Mouse (Mus musculus) splenic B cell, adult 2 months (primary cell): ENCODE measurements around the gene Ldlrad3.

Experiments used
- DNase-seq: peaks from one replicate; pipeline ENCODE4 v3.0.0-alpha.2; 2011; ENCODE audit warnings: low read depth, low spot score
- H3K27me3 ChIP-seq: 2 replicates; pipeline ENCODE4 v1.6.1; 2012; ENCODE audit warnings: mild to moderate bottlenecking, low read length, moderate library complexity, mixed read lengths; ENCODE audit not compliant: control insufficient read depth, poor library complexity, insufficient read depth, severe bottlenecking
- H3K36me3 ChIP-seq: 2 replicates; pipeline ENCODE4 v1.6.1; 2012; ENCODE audit warnings: mild to moderate bottlenecking, low read length, moderate library complexity, mixed read lengths; ENCODE audit not compliant: control insufficient read depth, poor library complexity, insufficient read depth, severe bottlenecking

Ldlrad3 gene

GRCm38 (mm10) chr2:102040456-102040855 is 145.7 kb downstream of the Ldlrad3 start:
- no peaks in the 10 kb centered on the region for H3K27me3 ChIP-seq
- DNase-seq, result no peak
- no peaks in the 10 kb centered on the region for H3K36me3 ChIP-seq

- H3K36me3 ChIP-seq, result no peaks in the 10 kb centered on the region
- DNase-seq, result no peak
- H3K27me3 ChIP-seq, result no peaks in the 10 kb centered on the region
Observed at GRCm38 (mm10) chr2:102040011-102040410, 146.2 kb downstream of the Ldlrad3 start.

GRCm38 (mm10) chr2:102038895-102039667 is 147.1 kb downstream of the Ldlrad3 start:
- Histone ChIP-seq H3K36me3 (no peaks in the 10 kb centered on the region), H3K27me3 (no peaks in the 10 kb centered on the region)
- DNase-seq, result peak; percentile 77

- no peaks in the 10 kb centered on the region for H3K27me3 ChIP-seq
- DNase-seq, result no peak
- no peaks in the 10 kb centered on the region for H3K36me3 ChIP-seq
Observed at GRCm38 (mm10) chr2:102038229-102038894, 147.8 kb downstream of the Ldlrad3 start.

GRCm38 (mm10) chr2:102036665-102037511 is 149.3 kb downstream of the Ldlrad3 start:
- peak; percentile 63 for DNase-seq
- H3K36me3 ChIP-seq, result no peaks in the 10 kb centered on the region
- no peaks in the 10 kb centered on the region for H3K27me3 ChIP-seq

GRCm38 (mm10) chr2:102034513-102034879 is 151.7 kb downstream of the Ldlrad3 start:
- Histone ChIP-seq H3K36me3 (no peaks in the 10 kb centered on the region), H3K27me3 (no peaks in the 10 kb centered on the region)
- peak; percentile 41 for DNase-seq

GRCm38 (mm10) chr2:102033818-102034512 is 152.2 kb downstream of the Ldlrad3 start:
- H3K27me3 ChIP-seq, result no peaks in the 10 kb centered on the region
- no peaks in the 10 kb centered on the region for H3K36me3 ChIP-seq
- DNase-seq, result no peak

GRCm38 (mm10) chr2:102032713-102033343 is 153.4 kb downstream of the Ldlrad3 start:
- Histone ChIP-seq H3K27me3 (no peaks in the 10 kb centered on the region), H3K36me3 (no peaks in the 10 kb centered on the region)
- peak; percentile 55 for DNase-seq

GRCm38 (mm10) chr2:102030652-102031051 is 155.5 kb downstream of the Ldlrad3 start:
- H3K27me3 ChIP-seq, result no peaks in the 10 kb centered on the region
- DNase-seq, result peak; percentile 77
- H3K36me3 ChIP-seq, result no peaks in the 10 kb centered on the region

GRCm38 (mm10) chr2:102030152-102030551 is 156.0 kb downstream of the Ldlrad3 start:
- Histone ChIP-seq H3K27me3 (no peaks in the 10 kb centered on the region), H3K36me3 (no peaks in the 10 kb centered on the region)
- no peak for DNase-seq

GRCm38 (mm10) chr2:102029682-102030081 is 156.5 kb downstream of the Ldlrad3 start:
- no peaks in the 10 kb centered on the region for H3K27me3 ChIP-seq

GRCm38 (mm10) chr2:102027265-102027664 is 158.9 kb downstream of the Ldlrad3 start:
- DNase-seq, result no peak
- no peaks in the 10 kb centered on the region for H3K27me3 ChIP-seq
- no peaks in the 10 kb centered on the region for H3K36me3 ChIP-seq

More at GRCm38 (mm10) chr2:102029682-102030081, 156.5 kb downstream of the Ldlrad3 start:
- H3K36me3 ChIP-seq, result no peaks in the 10 kb centered on the region
- no peak for DNase-seq

- DNase-seq, result no peak
- H3K27me3 ChIP-seq, result no peaks in the 10 kb centered on the region
Observed at GRCm38 (mm10) chr2:102026156-102026555, 160.0 kb downstream of the Ldlrad3 start.

GRCm38 (mm10) chr2:102024483-102024882 is 161.7 kb downstream of the Ldlrad3 start:
- Histone ChIP-seq H3K27me3 (no peaks in the 10 kb centered on the region), H3K36me3 (no peaks in the 10 kb centered on the region)
- no peak for DNase-seq

More at GRCm38 (mm10) chr2:102026156-102026555, 160.0 kb downstream of the Ldlrad3 start:
- no peaks in the 10 kb centered on the region for H3K36me3 ChIP-seq
